Mouse (Mus musculus): ENCODE data around the gene Olfr1079. TPM values are rescaled to one million over a fixed set of nuclear protein-coding genes. Genes with fewer than 3 reads are reported as not detected.
"Not testable (repeated sequence)": the region's sequence is repeated elsewhere in the genome, so short reads cannot be mapped to it uniquely, and the experiment has no call there.

The Olfr1079 gene
- polyA plus RNA-seq (2021) = not detected

- in situ Hi-C loops (cut with MboI; ENCODE audit: low pct_unique_long_range_greater_than_20kb) = no loop called here
- POLR2A ChIA-PET = no interaction called here
- H3K27me3 ChIP-seq = no peaks in the 10 kb centered on the region
- no peak for TF ChIP-seq CTCF (IDR thresholded peaks at IDR 0.05)
- ATAC-seq = no peak
- no peak for DNase-seq (ENCODE audit: low read depth, low spot score)
- CTCF ChIA-PET = no interaction called here
These were observed at the start of gene Olfr1079 for GRCm38 (mm10) chr2:86542380-86542779. Olfr1079 (minus strand) TSS chr2:86542480.

- in situ Hi-C loops (cut with MboI; ENCODE audit: low pct_unique_long_range_greater_than_20kb); CTCF ChIA-PET; ATAC-seq; DNase-seq (ENCODE audit: low read depth, low spot score); H3K27me3 ChIP-seq; POLR2A ChIA-PET: not testable (repeated sequence)
These were observed 15.9 kb upstream of the Olfr1079 start, which contains the start of gene Olfr1080 for GRCm38 (mm10) chr2:86558135-86558534. Olfr1080 (minus strand) TSS chr2:86558235.

GRCm38 (mm10) chr2:86530991-86531390 lies 11.3 kb downstream of the Olfr1079 start:
- TF ChIP-seq CTCF (IDR thresholded peaks at IDR 0.05) = no peak
- no peaks in the 10 kb centered on the region for H3K27me3 ChIP-seq
- DNase-seq (ENCODE audit: low read depth, low spot score) = no peak
- CTCF ChIA-PET = no interaction called here
- POLR2A ChIA-PET = no interaction called here
- ATAC-seq = no peak
- in situ Hi-C loops (cut with MboI; ENCODE audit: low pct_unique_long_range_greater_than_20kb) = no loop called here

GRCm38 (mm10) chr2:86508161-86508560 lies 34.1 kb downstream of the Olfr1079 start, which contains the start of gene Olfr1076:
Olfr1076 (plus strand) TSS chr2:86508461.
- no peaks in the 10 kb centered on the region for H3K27me3 ChIP-seq
- POLR2A ChIA-PET = no interaction called here
- no peak for TF ChIP-seq CTCF (IDR thresholded peaks at IDR 0.05)
- ATAC-seq (no peak), DNase-seq (ENCODE audit: low read depth, low spot score) (no peak)
- in situ Hi-C loops (cut with MboI; ENCODE audit: low pct_unique_long_range_greater_than_20kb) = no loop called here
- CTCF ChIA-PET = no interaction called here

GRCm38 (mm10) chr2:86487286-86487685 lies 55.0 kb downstream of the Olfr1079 start, which contains the start of gene Olfr228:
Olfr228 (minus strand) TSS chr2:86487386.
- in situ Hi-C loops (cut with MboI; ENCODE audit: low pct_unique_long_range_greater_than_20kb) = no loop called here
- no peak for TF ChIP-seq CTCF (IDR thresholded peaks at IDR 0.05)
- no peak for DNase-seq (ENCODE audit: low read depth, low spot score)
- ChIA-PET CTCF (no interaction called here), POLR2A (no interaction called here)
- no peaks in the 10 kb centered on the region for H3K27me3 ChIP-seq
- ATAC-seq = no peak

Other genes starting within 250 kb of the Olfr1079 start
- gene Olfr1053, start 227.2 kb downstream of the Olfr1079 start, polyA plus RNA-seq (2021) = not detected
- not detected for gene Olfr1054, start 207.0 kb downstream of the Olfr1079 start, polyA plus RNA-seq (2021)
- not detected for gene Olfr1055, start 192.2 kb downstream of the Olfr1079 start, polyA plus RNA-seq (2021)
- not detected for gene Olfr1056, start 180.0 kb downstream of the Olfr1079 start, polyA plus RNA-seq (2021)
- gene Olfr1057, start 164.1 kb downstream of the Olfr1079 start, polyA plus RNA-seq (2021) = not detected
- gene Olfr1058, start 153.9 kb downstream of the Olfr1079 start, polyA plus RNA-seq (2021) = not detected
- not detected for gene Olfr1061, start 128.4 kb downstream of the Olfr1079 start, polyA plus RNA-seq (2021)
- not detected for gene Olfr1062, start 115.7 kb downstream of the Olfr1079 start, polyA plus RNA-seq (2021)
- not detected for gene Olfr1065, start 91.9 kb downstream of the Olfr1079 start, polyA plus RNA-seq (2021)
- not detected for gene Olfr1066, start 86.2 kb downstream of the Olfr1079 start, polyA plus RNA-seq (2021)
- not detected for gene Olfr228, start 55.1 kb downstream of the Olfr1079 start, polyA plus RNA-seq (2021)
- not detected for gene Olfr1076, start 34.0 kb downstream of the Olfr1079 start, polyA plus RNA-seq (2021)
- not detected for gene Olfr1080, start 15.8 kb upstream of the Olfr1079 start, polyA plus RNA-seq (2021)
- gene Olfr1082, start 56.5 kb upstream of the Olfr1079 start, polyA plus RNA-seq (2021) = not detected
- not detected for gene Olfr1084, start 97.2 kb upstream of the Olfr1079 start, polyA plus RNA-seq (2021)
- not detected for gene Olfr1085, start 119.5 kb upstream of the Olfr1079 start, polyA plus RNA-seq (2021)
- not detected for gene Olfr1086, start 137.6 kb upstream of the Olfr1079 start, polyA plus RNA-seq (2021)
- gene Olfr1087, start 155.9 kb upstream of the Olfr1079 start, polyA plus RNA-seq (2021) = not detected
- not detected for gene Olfr1089, start 191.2 kb upstream of the Olfr1079 start, polyA plus RNA-seq (2021)
- gene Olfr1090, start 216.5 kb upstream of the Olfr1079 start, polyA plus RNA-seq (2021) = not detected
- gene Olfr1093, start 240.0 kb upstream of the Olfr1079 start, polyA plus RNA-seq (2021) = not detected

Data from Patski (cell line).